Mouse (Mus musculus) hindbrain, embryonic 16.5 days (tissue): Measurements from ENCODE around the gene Hcrtr1. TPM values are rescaled to one million over a fixed set of nuclear protein-coding genes. Genes with fewer than 3 reads are reported as not detected.

Source experiments
- ATAC-seq: fragments of 200-750 bp; cut with Nextera tagmentation; 2 replicates; pipeline ENCODE4 v1.8.0; 2017; ENCODE audit warnings: moderate TSS enrichment, moderate library complexity
- H3K27ac ChIP-seq: fragments of 300-500 bp; sonication (generic); 2 replicates; pipeline ENCODE4 v1.5.1; 2014; ENCODE audit warnings: low read depth, mild to moderate bottlenecking, control low read depth, low read length, moderate library complexity
- H3K27me3 ChIP-seq: fragments of 300-500 bp; sonication (generic); replicated peaks from 2 replicates; pipeline ENCODE4 v1.6.1; 2014; ENCODE audit warnings: low read length; ENCODE audit not compliant: control insufficient read depth, insufficient read depth
- H3K36me3 ChIP-seq: fragments of 300-500 bp; sonication (generic); 2 replicates; pipeline ENCODE4 v1.6.1; 2014; ENCODE audit warnings: mild to moderate bottlenecking, low read length, moderate library complexity, mixed read lengths; ENCODE audit not compliant: control insufficient read depth, insufficient read depth
- H3K4me1 ChIP-seq: fragments of 300-500 bp; sonication (generic); 2 replicates; pipeline ENCODE4 v1.6.1; 2014; ENCODE audit warnings: low read depth, low read length; ENCODE audit not compliant: control insufficient read depth, insufficient read depth
- H3K4me2 ChIP-seq: fragments of 300-500 bp; sonication (generic); 2 replicates; pipeline ENCODE4 v1.6.1; 2014; ENCODE audit warnings: mild to moderate bottlenecking, low read length, control low read depth, moderate library complexity
- H3K4me3 ChIP-seq: fragments of 300-500 bp; sonication (generic); 2 replicates; pipeline ENCODE4 v1.5.1; 2014; ENCODE audit warnings: mild to moderate bottlenecking, low read length, control low read depth, moderate library complexity
- H3K9ac ChIP-seq: fragments of 300-500 bp; sonication (generic); 2 replicates; pipeline ENCODE4 v1.6.1; 2014; ENCODE audit warnings: low read depth, mild to moderate bottlenecking, control low read depth, low read length, moderate library complexity
- H3K9me3 ChIP-seq: fragments of 300-500 bp; sonication (generic); 2 replicates; pipeline ENCODE4 v1.6.1; 2014; ENCODE audit warnings: mild to moderate bottlenecking, low read length, moderate library complexity; ENCODE audit not compliant: control insufficient read depth
- WGBS: fragments of 180-500 bp; shearing (Covaris S2); extraction: QIAGEN DNeasy Blood & Tissue Kit; methylation state at CpG from one replicate; pipeline ENCODE4 v1.1.7; 2014; 5-methylcytosine and 5-hydroxymethylcytosine counted together
- polyA plus RNA-seq: library from polyadenylated mRNA; unstranded; fragments of >200 nt; fragmentation: Nextera tagmentation; extraction: Ambion mirVana; gene quantifications from 2 replicates; pipeline ENCODE4 v1.2.1, GENCODE M21; 2015

Hcrtr1 gene
- polyA plus RNA-seq, 1 experiment from 2014 or later: 8.6 TPM

DNA sequence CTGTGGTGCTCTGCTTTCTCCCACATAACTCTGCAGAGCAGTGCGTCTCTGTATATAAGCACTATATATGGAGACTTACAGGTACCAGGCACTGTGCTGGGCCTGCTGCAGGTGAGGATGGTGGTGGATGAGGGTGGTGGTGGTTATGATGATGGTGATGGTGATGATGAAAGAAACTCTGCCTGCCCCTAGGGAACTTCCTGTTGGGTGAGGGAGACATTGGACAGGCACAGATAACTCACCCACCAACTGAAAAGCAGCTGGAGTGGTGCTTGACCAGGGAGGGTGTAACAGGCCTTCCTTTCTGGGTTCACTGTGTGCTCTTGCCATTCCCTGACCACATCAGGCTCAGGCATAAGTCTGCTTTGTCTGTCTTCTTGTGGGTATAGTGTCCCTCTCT is 26.4 kb downstream of the Hcrtr1 start:
- Histone ChIP-seq H3K4me3 (no peak overlapping the region), H3K36me3 (peaks cover 2% of the 10 kb centered on the region), H3K9ac (no peak overlapping the region), H3K27ac (no peak overlapping the region), H3K4me2 (no peak overlapping the region), H3K4me1 (peaks cover 12% of the 10 kb centered on the region), H3K9me3 (no peaks in the 10 kb centered on the region), H3K27me3 (no peaks in the 10 kb centered on the region)
- no peak for ATAC-seq
- 96% methylated on average over 1 of the region's 1 CpGs for WGBS

DNA sequence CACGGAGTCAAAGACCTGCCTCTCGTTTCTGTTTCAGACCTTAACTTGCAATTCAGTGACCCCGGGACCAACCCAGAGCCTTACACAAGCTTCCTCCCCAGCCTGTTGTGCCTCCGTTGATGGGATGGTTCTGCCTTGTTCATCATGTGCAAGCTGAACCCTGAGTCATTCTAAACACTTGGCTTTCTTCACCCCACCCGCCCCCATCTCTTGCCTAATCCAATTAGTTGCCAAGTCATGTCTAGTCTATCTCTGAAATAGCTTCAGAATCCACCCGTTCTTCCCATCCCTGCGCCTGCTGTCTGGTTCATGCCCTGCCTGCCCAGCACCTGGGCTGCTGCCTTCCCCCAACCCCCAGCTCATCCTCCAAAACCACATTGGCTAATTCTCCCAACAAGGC is 26.9 kb downstream of the Hcrtr1 start:
- ATAC-seq: no peak
- no peak overlapping the region for H3K4me3 ChIP-seq
- 88% methylated on average over 7 of the region's 7 CpGs for WGBS
- H3K4me2 ChIP-seq: no peak overlapping the region
- peaks cover 12% of the 10 kb centered on the region for H3K4me1 ChIP-seq
- no peak overlapping the region for H3K9ac ChIP-seq
- no peak overlapping the region for H3K27ac ChIP-seq
- no peaks in the 10 kb centered on the region for H3K36me3 ChIP-seq
- H3K27me3 ChIP-seq: no peaks in the 10 kb centered on the region
- H3K9me3 ChIP-seq: no peaks in the 10 kb centered on the region

- ATAC-seq: no peak
- Histone ChIP-seq H3K9ac (no peak overlapping the region), H3K4me2 (no peak overlapping the region), H3K36me3 (no peaks in the 10 kb centered on the region), H3K4me3 (no peak overlapping the region), H3K27ac (no peak overlapping the region), H3K27me3 (no peaks in the 10 kb centered on the region), H3K9me3 (no peaks in the 10 kb centered on the region), H3K4me1 (peaks cover 12% of the 10 kb centered on the region)
- WGBS: 86% methylated on average over 7 of the region's 7 CpGs
Observed at GRCm38 (mm10) chr4:130110091-130110490, 29.1 kb downstream of the Hcrtr1 start.

DNA sequence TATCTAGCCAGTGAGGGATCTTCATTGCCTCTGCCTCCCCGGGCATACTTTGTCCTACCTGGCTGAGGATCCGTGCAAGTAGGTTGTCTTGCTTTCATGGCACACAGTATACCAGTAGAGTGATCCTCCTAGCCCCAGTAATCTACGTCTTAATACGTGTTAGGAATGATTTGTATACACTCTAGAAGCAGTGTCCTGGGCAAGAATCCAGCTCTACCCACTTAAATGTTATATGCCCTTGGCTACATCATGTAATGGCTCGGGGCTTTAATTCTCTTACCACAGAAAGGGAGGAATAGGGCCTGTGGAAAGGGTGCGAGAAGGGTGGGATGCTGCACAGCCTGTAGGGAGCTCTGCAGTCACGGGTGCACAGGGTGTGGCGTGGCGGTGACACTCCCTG is 29.5 kb downstream of the Hcrtr1 start:
- Histone ChIP-seq H3K4me1 (peaks cover 12% of the 10 kb centered on the region), H3K27me3 (no peaks in the 10 kb centered on the region), H3K27ac (no peak overlapping the region), H3K4me2 (no peak overlapping the region), H3K4me3 (no peak overlapping the region), H3K36me3 (no peaks in the 10 kb centered on the region), H3K9ac (no peak overlapping the region), H3K9me3 (no peaks in the 10 kb centered on the region)
- WGBS: 92% methylated on average over 9 of the region's 9 CpGs
- no peak for ATAC-seq

- no peak overlapping the region for H3K4me2 ChIP-seq
Observed at GRCm38 (mm10) chr4:130108929-130109328, 30.2 kb downstream of the Hcrtr1 start.

DNA sequence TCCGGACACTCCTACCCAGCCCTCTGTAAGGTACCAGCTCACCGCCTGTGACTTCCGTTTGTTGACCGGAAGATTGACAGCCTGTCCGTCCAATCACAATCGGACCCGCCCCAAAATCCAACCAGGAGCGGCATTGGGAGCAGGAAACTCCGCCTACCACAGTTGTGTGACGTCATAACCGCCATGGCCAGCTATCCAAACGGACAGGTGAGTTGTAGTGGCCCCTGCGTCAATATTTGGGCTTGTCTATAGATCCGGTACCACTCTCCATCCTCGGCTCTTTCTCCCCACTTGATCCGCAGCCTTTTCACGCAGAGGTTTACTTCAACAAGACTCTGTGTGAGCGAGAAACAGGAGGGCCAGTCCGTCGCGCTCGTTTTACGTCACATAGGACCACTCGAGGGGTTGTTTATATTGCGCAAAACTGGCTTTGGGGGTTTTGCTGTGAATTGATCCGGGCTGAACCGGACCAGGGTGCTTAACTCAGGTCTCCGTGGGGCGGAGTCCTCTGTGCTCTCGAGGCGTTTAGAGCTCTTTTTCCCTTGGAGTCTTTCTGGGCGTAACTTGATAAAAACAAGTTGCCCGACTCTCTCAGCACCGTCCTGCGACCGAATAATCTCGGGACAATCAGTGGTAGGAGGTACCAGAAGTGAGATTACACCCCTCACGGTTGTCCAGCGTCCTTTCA is 31.6 kb downstream of the Hcrtr1 start:
- H3K27me3 ChIP-seq: no peaks in the 10 kb centered on the region
- H3K27ac ChIP-seq: peak overlapping the region; percentile 45; the same call in 1 of the 2 replicates
- no peaks in the 10 kb centered on the region for H3K36me3 ChIP-seq
- no peaks in the 10 kb centered on the region for H3K9me3 ChIP-seq
- H3K4me3 ChIP-seq: peak overlapping the region; percentile 53
- peak overlapping the region; percentile 77 for H3K4me2 ChIP-seq
- H3K4me1 ChIP-seq: peaks cover 12% of the 10 kb centered on the region
- 1% methylated on average over 39 of the region's 39 CpGs for WGBS
- peak overlapping the region; percentile 61 for H3K9ac ChIP-seq
- ATAC-seq: peak; percentile 97

More at GRCm38 (mm10) chr4:130108929-130109328, 30.2 kb downstream of the Hcrtr1 start:
- Histone ChIP-seq H3K9me3 (no peaks in the 10 kb centered on the region), H3K36me3 (no peaks in the 10 kb centered on the region), H3K4me1 (peaks cover 12% of the 10 kb centered on the region), H3K27me3 (no peaks in the 10 kb centered on the region), H3K9ac (no peak overlapping the region), H3K4me3 (no peak overlapping the region), H3K27ac (no peak overlapping the region)
- ATAC-seq: no peak
- WGBS: 93% methylated on average over 3 of the region's 3 CpGs

DNA sequence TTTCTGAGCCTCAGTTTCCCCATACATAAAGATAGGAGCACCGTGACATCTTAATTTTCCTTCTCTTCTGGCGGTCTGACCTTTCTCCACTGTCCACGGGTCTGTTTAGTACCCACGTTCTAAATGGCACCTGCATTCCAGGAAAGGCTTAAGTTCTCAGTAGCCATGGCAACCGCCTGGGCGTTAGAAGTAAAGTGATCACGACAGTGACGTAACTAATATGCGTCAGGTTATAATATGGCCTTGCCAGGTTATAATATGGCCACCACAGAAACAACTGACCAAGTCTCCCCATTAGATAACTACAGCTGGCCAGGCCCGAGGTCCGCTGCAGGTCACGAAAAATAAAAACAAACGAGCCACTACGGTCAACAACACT is 32.1 kb downstream of the Hcrtr1 start:
- peak; percentile 85 for ATAC-seq

GRCm38 (mm10) chr4:130104584-130104983 is 34.6 kb downstream of the Hcrtr1 start:
- no peaks in the 10 kb centered on the region for H3K27me3 ChIP-seq
- peaks cover 14% of the 10 kb centered on the region for H3K4me1 ChIP-seq
- H3K9me3 ChIP-seq: no peaks in the 10 kb centered on the region
- no peaks in the 10 kb centered on the region for H3K36me3 ChIP-seq
- H3K4me3 ChIP-seq: no peak overlapping the region
- no peak overlapping the region for H3K9ac ChIP-seq
- WGBS: 82% methylated on average over 4 of the region's 4 CpGs
- no peak overlapping the region for H3K4me2 ChIP-seq
- H3K27ac ChIP-seq: no peak overlapping the region
- ATAC-seq: no peak

More for the DNA sequence above, 32.1 kb downstream of the Hcrtr1 start:
- Histone ChIP-seq H3K4me3 (peak overlapping the region; percentile 53), H3K4me1 (peaks cover 12% of the 10 kb centered on the region), H3K27me3 (no peaks in the 10 kb centered on the region), H3K9me3 (no peaks in the 10 kb centered on the region), H3K27ac (peak overlapping the region; percentile 45; the same call in 1 of the 2 replicates), H3K36me3 (no peaks in the 10 kb centered on the region), H3K9ac (no peak overlapping the region), H3K4me2 (peak overlapping the region; percentile 48)
- 8% methylated on average over 14 of the region's 14 CpGs for WGBS

GRCm38 (mm10) chr4:130103632-130104031 is 35.5 kb downstream of the Hcrtr1 start:
- Histone ChIP-seq H3K4me1 (peaks cover 12% of the 10 kb centered on the region), H3K4me3 (no peak overlapping the region), H3K9me3 (no peaks in the 10 kb centered on the region), H3K27ac (no peak overlapping the region), H3K27me3 (no peaks in the 10 kb centered on the region; the same call in 1 of the 2 replicates), H3K4me2 (no peak overlapping the region), H3K9ac (no peak overlapping the region), H3K36me3 (no peaks in the 10 kb centered on the region)
- ATAC-seq: no peak
- 80% methylated on average over 12 of the region's 12 CpGs for WGBS
